Mouse (Mus musculus): ENCODE results near the gene Slc29a1.

Gene Slc29a1

GRCm38 (mm10) chr17:45590410-45590809 is 9.0 kb downstream of the Slc29a1 start:
- no peak for DNase-seq (ENCODE audit: low read depth in 2 of 2, low spot score in 2 of 2)

DNA sequence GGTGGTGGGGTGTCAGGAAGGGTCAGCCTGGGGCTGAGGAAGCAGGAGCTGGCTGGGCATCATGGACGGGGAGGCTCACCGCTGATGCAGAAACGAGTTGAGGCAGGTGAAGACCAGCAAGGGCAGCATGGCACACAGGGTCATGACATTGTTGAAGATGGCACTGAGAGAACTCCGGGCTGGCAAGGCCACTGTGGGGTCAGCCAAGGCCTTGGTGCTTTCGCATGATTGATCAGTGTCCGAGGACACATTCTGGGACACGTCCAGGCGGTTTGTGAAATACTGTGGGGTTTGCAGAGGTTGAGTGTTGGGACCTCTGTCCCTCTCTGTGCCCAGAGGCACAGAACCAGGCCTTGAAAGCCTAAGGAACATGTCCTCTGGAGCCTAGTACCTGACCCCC is 9.6 kb downstream of the Slc29a1 start:
- no peak for DNase-seq (ENCODE audit: low read depth in 2 of 2, low spot score in 2 of 2)

DNA sequence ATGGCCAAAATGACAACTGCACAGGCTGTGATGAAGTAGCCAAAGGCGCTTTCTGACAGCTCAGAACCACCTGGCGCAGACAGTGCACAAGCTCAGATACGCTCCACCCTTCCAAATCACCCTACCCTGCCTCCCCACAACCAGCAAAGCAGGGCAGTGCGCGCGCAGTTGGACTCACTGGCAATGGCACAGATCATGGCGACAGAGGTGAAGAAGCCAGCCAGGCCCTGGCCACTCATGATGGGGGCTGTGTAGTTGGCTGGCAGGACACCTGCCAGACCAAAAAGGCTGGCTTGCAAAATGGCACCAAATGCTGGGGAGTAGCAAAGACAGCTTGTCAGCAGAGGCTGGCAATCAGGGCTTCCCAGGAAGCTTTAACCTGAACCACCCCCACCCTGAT is 10.2 kb downstream of the Slc29a1 start:
- DNase-seq (ENCODE audit: low read depth in 2 of 2, low spot score in 2 of 2) = no peak

DNA sequence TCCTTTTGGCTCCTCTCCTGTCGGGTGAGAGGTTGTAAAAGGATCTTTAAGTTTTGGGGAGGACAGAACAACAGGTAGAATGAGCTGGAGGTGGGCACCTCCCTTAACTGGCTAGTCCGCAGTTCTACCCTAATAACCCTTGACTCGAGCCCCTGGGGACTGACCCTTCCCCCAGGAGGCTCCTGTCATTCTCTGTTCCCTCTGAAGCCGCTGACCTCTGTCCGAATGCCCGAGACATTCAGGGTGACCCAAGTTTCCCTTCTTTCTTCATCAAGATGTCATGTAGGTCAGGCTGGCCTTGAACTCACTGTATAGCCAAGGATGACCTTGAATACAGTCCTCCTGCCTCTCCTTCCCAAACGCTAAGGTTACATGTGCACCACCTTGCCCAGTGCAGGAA is 11.0 kb downstream of the Slc29a1 start:
- no peak for DNase-seq (ENCODE audit: low read depth in 2 of 2, low spot score in 2 of 2)

GRCm38 (mm10) chr17:45586449-45586837 is 13.0 kb downstream of the Slc29a1 start:
- no peak for DNase-seq (ENCODE audit: low read depth in 2 of 2, low spot score in 2 of 2)

DNA sequence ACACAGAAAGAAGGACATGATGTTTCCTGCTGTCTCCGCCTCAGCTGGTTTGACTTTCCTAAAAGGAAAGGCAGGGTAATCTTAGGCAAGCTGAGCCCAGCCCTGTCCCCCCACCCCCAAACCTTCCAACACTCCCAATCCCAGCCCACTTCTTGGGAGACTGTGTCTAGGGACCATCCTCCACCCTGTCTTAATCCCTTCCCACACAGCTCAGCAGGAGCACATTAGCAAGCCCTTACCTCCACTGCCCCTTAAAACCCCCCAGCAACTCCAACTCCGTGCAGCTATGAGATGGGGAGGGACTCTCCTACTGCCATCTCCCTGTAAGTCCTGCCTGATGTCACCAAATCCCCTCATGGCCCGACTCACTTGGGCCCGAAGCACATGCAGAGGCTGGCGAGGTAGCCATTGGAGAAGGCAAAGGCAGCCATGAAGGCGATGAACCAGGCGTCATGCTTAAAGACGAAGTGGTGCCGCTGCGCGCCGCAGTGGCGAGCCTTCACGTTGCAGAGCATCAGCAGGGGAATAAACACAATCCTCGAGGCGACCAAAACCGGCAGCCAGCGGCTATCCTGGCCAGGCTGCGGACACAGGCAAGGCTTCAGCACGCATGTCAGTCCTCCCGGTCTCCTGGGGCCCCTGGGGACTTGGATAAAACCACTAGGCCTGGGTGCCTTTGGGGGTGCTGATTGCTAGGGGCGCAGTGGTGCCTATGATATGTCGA is 13.5 kb downstream of the Slc29a1 start:
- DNase-seq (ENCODE audit: low read depth in 2 of 2, low spot score in 2 of 2) = no peak

GRCm38 (mm10) chr17:45584939-45585678 is 14.3 kb downstream of the Slc29a1 start:
- DNase-seq (ENCODE audit: low read depth in 2 of 2, low spot score in 2 of 2) = peak; percentile 66 to 71

- DNase-seq (ENCODE audit: low read depth in 2 of 2, low spot score in 2 of 2) = no peak
Measured at GRCm38 (mm10) chr17:45584096-45584896, 15.1 kb downstream of the Slc29a1 start.

DNA sequence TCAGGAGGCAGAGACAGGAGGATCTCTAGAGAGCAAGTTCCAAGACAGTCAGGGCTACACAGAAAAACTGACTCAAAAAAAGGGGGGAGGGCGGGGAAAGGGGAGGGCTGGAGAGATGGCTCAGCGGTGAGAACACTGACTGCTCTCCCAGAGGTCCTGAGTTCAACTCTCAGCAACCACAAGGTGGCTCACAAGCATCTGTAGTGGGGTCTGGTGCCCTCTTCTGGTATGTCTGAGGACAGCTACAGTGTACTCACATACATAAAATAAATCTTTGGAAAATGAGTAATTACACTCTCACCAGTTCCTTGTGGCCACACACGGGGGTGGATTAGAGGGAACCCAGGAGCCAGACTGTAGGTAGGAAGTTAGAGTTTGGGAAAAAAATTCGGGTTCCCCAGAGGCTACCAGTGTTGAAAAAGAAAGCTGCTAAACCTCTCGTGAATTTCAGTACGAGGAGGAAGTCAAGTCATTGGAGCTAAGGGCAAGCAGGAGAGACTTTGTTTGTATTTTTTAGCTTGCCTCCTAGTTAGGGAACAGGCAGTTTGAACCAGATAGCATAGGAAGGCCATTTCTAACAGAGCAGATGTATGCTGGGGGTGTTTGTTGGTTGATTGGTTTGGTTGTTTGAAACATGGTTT is 16.6 kb downstream of the Slc29a1 start:
- DNase-seq (ENCODE audit: low read depth in 2 of 2, low spot score in 2 of 2) = no peak

DNA sequence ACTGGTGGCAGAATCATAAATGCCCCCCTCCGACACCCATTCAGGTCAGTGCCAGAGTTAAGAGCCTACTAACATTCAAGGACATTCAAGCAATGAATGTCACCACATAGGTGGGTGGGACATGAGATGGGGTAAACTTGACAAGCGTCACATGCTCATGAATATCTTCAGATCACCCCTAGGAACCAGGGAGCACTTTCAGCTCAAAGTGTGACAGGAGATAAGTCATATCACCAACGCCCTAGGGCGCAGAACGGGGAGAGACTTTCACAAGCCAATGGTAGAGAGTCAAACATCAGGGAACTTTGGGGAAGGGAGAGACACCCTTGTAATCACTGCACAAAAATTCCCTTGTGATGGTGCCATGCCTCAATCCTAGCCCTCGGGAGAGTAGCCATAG is 17.2 kb downstream of the Slc29a1 start:
- DNase-seq (ENCODE audit: low read depth in 2 of 2, low spot score in 2 of 2) = no peak

DNA sequence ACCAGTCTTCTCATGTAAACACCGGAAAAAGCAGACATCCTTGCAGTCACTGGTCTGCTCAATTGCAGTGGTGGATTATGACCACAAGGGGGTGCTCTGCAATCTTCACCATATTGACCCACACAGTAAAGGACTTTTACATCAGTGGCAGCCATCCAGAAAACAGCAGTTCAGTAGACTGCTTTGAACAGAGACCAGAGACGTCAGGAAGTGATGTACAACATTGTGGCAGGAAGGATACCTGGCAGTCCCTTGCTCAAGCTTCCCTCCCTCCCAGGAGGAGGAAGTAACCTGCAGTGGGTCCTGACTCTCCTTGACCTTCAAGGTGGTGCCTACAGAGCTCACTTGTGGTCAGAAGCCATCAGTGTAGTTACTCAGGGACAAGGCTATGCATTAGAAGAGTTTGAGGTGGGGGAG is 17.8 kb downstream of the Slc29a1 start:
- DNase-seq (ENCODE audit: low read depth in 2 of 2, low spot score in 2 of 2) = peak; percentile 50 to 72

DNA sequence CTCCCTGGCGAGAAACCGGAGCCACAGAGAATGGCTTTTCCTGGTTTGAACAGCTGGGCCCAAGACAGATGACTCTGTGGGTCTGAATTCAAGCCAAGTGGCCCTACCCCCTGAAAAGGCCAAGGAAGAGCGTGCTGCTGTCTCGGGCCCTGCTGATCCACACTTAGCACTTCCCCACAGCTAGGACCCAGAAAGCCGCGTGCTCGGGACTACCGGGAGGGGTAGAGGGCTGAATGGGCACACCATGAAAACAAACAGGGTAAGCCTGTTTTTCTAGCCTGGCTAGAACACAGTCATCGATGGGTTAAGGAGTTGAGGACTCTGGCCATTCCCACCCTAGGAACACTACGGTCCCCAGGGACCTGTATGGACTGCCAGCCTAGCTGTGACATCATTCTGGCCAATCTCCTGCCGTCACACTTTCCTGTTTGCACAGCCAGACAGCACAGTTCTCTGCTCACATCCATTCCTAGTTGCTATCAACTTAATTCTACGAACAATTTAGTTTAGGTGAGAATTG is 18.4 kb downstream of the Slc29a1 start:
- no peak for DNase-seq (ENCODE audit: low read depth in 2 of 2, low spot score in 2 of 2)

GRCm38 (mm10) chr17:45579554-45579953 is 19.9 kb downstream of the Slc29a1 start:
- no peak for DNase-seq (ENCODE audit: low read depth in 2 of 2, low spot score in 2 of 2)

GRCm38 (mm10) chr17:45578843-45579242 is 20.6 kb downstream of the Slc29a1 start:
- no peak for DNase-seq (ENCODE audit: low read depth in 2 of 2, low spot score in 2 of 2)

GRCm38 (mm10) chr17:45578242-45578641 is 21.2 kb downstream of the Slc29a1 start:
- DNase-seq (ENCODE audit: low read depth in 2 of 2, low spot score in 2 of 2) = no peak

DNA sequence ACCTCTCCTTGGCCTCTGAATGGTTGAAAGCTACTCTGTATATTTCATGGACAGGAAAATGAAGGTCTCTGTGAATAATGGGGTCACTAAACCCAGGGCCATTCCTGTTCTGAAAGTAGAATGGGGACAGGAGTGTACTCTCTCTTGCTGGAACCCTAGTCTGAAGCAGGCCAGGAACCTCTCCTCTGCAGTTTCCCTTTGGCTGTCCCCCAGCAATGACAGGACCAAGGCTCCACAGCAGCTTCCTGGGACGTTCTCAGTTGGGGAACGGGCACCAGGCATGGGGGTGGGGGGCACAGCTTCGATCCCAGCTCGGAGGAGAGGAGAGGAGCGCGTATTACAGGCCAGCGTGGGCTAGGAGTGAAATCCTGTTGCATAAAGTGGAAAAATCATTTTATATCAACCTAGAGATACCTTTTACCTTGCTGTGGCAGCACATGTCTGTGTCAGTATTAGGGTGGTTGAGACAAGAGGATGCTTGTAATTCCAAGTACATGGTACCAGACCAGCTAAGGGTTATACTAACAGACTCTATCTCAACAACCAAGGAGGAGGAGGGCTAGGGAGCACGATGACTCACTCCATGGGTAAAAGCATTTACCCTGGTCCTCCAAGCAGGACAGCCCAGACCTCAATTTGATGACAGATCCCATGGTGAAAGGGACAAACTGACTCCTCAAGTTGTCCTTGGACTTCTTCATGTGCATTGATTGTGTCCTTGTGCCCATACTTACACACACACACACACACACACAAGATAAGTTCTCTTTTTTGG is 24.1 kb downstream of the Slc29a1 start:
- DNase-seq (ENCODE audit: low read depth in 2 of 2, low spot score in 2 of 2) = no peak

DNA sequence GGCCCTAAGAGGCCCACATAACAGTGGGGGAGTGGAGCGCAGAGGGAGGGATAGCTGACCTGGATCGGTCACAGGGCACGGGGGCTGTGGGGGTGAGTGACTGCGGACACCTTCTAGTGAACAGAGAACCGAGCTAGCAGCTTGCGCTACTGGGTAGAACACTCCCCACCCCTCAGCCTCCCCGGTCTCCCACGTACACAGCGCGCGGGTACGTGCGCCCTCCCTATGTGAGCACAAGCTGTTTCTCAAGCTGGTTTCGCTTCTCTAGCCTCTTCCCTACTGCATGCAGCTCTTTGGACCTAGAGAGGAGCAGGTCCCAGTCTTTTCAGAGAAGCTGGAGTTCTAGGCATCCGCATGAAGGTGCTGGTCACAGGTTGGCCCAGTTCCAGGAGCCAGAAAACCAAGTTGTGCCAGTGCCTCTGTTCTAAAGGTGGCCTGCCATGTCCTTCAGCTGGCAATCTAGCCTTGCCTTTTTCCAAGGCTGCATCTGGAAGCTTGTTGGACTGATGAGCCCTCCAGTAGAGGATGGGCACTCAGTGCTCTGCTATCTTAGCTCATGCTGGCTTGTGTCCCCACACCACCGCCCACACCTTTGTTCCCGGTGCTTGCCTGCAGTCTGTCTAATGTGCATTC is 25.2 kb downstream of the Slc29a1 start:
- DNase-seq (ENCODE audit: low read depth in 2 of 2, low spot score in 2 of 2) = peak; percentile 67 to 72

DNA sequence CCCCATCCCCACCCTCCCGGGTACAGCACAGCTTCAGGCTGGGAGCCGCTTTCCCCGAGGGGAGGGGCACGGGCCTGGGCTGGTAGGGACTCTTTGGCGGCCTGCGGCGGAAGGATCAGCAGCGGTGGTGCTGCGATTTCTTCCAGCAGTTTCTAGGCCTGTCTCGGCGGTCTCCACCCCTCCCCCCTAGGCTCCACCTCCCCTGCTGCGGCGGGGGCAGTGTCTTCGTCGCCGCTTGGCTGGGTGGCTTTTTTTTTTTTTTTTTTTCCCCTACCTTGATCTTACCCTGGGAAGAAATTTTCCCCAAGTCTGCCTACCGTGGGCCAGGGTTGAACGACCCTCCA is 25.7 kb downstream of the Slc29a1 start:
- peak; percentile 88 to 91 for DNase-seq (ENCODE audit: low read depth in 2 of 2, low spot score in 2 of 2)

DNA sequence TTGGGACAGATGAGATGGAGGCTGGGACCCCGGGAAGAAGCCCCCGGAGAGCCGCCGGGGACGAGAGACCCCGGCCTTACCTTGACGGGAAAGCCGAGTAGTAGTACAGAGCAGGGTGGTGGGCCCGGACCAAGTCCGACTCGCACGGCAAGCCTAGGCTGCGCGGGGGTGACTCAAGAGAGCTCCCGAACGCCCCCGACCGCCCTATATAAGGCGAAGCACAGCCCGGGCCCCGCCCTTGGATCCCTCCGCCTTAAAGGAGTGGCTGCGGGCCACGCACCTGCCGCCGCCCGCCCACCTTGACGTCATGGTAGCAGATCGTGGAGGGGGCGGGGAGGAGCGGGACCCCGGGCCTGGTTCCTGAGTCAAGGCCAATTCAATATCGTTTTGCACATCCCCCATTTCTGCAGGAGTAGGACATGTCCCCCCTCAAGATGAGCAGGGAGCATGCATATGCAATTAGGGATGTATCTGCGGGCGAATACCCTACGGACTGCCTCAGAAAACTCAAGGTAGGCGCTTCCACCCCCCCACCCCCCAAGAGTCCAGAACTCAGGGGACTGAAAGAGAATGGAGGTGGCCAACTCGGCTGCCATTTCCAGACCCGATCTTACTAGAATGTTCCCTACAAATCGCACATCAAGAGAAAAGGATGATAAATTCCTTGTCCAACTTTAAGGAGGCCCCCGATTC is 26.2 kb downstream of the Slc29a1 start, which contains the start of gene Hsp90ab1:
Hsp90ab1 (minus strand) TSS at position 185 of the 693 bp plus-strand sequence.
- DNase-seq (ENCODE audit: low read depth in 2 of 2, low spot score in 2 of 2) = peak; percentile 99 to 100

Data from CD8-positive naive resting alpha-beta T cell, adult 2 months (primary cell).